ENCODE assay signal across 8 mouse cellular contexts in the genomic region with DNA sequence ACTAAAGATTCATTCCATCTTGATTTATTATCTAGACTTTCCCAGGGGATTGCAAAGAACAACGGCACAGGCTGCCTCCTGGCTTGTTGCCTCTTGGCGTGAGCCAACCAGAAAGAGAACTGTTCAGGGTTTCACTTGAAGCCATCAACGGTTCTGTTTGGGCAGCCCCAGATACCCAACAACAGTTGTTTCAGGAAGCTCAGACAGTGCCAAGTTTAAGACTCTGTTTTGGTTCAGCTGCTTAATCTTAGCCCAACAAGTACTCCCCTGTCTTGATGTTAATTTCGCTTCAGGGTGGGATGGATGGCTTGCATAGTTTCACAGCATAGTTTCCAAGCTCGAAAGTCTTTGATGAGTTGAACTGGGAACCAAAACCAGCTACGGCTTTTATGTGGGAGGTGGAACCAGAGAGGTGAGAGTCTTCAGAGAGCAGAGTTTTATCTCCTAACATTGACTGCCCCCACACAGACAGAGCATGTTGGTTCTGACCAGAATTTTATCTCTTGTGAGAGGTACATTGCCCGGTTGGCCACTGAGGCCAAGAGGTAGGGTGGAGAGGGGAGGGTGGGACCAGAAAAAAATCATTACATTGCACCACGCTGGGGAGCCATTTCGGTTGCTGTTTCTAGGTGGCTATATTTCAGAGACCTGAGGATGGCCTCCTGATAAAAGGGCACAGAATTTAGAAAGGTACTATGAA.
A peak's percentile ranks its signal among the peaks of the same experiment; 100 is the strongest.
DNase-seq lines count a peak whose midpoint lies in the region; ATAC-seq and TF ChIP-seq lines count a peak whose summit lies in the region.

No protein-coding gene starts in this region.

- H3K4me1 ChIP-seq in neural tube, embryonic 12.5 days, result peaks cover 6% of the 10 kb centered on the region; the same call in 1 of the 2 replicates

- no peaks in the 10 kb centered on the region for H3K27me3 ChIP-seq in neural tube, embryonic 12.5 days (replicated peaks)

- ATAC-seq in neural tube, embryonic 12.5 days (ENCODE audit: low FRiP score, low read depth), result peak; percentile 57; the same call in 1 of the 2 replicates

- no peak overlapping the region for H3K27ac ChIP-seq in gastrocnemius, adult 2 months
- no peak overlapping the region for H3K27ac ChIP-seq in neural tube, embryonic 12.5 days

- no peak for TF ChIP-seq CTCF in gastrocnemius, adult 2 months (IDR thresholded peaks at IDR 0.05)

- H3K4me2 ChIP-seq in neural tube, embryonic 12.5 days (replicated peaks), result no peak overlapping the region

- intact Hi-C loops in gastrocnemius, adult 2 months (cut with DNase I), result no loop called here
- intact Hi-C loops in gastrocnemius, postnatal 36 days (cut with DNase I), result no loop called here

- no peak overlapping the region for H3K9ac ChIP-seq in neural tube, embryonic 12.5 days

- no peaks in the 10 kb centered on the region for H3K36me3 ChIP-seq in neural tube, embryonic 12.5 days

- H3K9me3 ChIP-seq in neural tube, embryonic 12.5 days, result no peaks in the 10 kb centered on the region

- 58% methylated on average over 9 of the region's 9 CpGs for WGBS in neural tube, embryonic 12.5 days

- peak; percentile 34 for DNase-seq in gastrocnemius, adult 2 months
- no peak for DNase-seq in gastrocnemius, postnatal 36 days
- DNase-seq in neural tube, embryonic 10.5 days (ENCODE audit: extremely low spot score, low spot score), result no peak
- peak; percentile 70 to 75 for DNase-seq in heart, adult 18-20 months
- peak; percentile 53 for DNase-seq in mesoderm, embryonic 11.5 days (ENCODE audit: low read depth, low spot score)
- no peak for DNase-seq in urinary bladder, postnatal 4 days (ENCODE audit: low spot score in 2 of 2)
- DNase-seq in thymus, postnatal 0 days (ENCODE audit: low spot score), result no peak

- H3K4me3 ChIP-seq in gastrocnemius, adult 2 months, result no peak overlapping the region
- no peak overlapping the region for H3K4me3 ChIP-seq in neural tube, embryonic 12.5 days

Comparison
In these comparisons a context has a peak if more than half of its experiments do, and no peak if none do; other contexts are left out.
1. DNase-seq: peak in gastrocnemius, adult 2 months (single experiment), heart, adult 18-20 months (2 of 2) and mesoderm, embryonic 11.5 days (single experiment); none in gastrocnemius, postnatal 36 days (0 of 2), neural tube, embryonic 10.5 days (single experiment), urinary bladder, postnatal 4 days (0 of 2) and thymus, postnatal 0 days (single experiment).